Mouse (Mus musculus): ENCODE measurements around the gene Mansc1. TPM values are rescaled to one million over a fixed set of nuclear protein-coding genes. Genes with fewer than 3 reads are reported as not detected.

The Mansc1 gene
- polyA plus RNA-seq, 1 experiment from 2014 or later: 5.8 TPM

DNA sequence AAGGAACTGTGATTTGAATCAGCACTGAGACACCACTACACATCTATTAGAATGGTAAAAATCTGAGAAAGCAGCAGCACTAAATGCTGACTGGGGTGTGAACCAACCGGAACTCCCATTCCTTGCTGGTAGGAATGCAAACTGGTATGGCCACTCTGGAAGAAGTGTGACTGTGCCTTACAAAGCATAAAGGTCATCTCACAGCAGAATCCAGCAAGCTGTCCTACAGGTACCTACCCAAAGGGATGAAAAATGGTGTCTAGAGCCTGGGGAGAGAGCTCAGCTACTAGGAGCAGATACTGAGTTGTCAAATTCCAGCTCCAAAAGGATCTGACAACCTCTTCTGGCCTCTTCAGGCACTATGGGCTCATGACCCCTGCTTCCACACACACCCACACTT lies 5.7 kb downstream of the Mansc1 start:
- no peaks in the 10 kb centered on the region for H3K9me3 ChIP-seq (ENCODE audit: control insufficient read depth, low read length)
- no peak for ATAC-seq (ENCODE audit: low FRiP score, low TSS enrichment)
- H3K4me2 ChIP-seq (replicated peaks; ENCODE audit: low read depth, low read length): no peak overlapping the region
- no peak overlapping the region for H3K9ac ChIP-seq (ENCODE audit: low read depth, low read length)
- no peaks in the 10 kb centered on the region for H3K27me3 ChIP-seq (ENCODE audit: control insufficient read depth, insufficient read depth, low read length)
- no peaks in the 10 kb centered on the region for H3K36me3 ChIP-seq (ENCODE audit: control insufficient read depth, insufficient read depth, low read length)
- WGBS: 89% methylated on average over 1 of the region's 1 CpGs
- H3K4me3 ChIP-seq (ENCODE audit: low read length): no peak overlapping the region
- H3K4me1 ChIP-seq (ENCODE audit: control insufficient read depth, insufficient read depth, low read length): no peaks in the 10 kb centered on the region; the same call in 1 of the 2 replicates
- H3K27ac ChIP-seq (ENCODE audit: low read depth, low read length): no peak overlapping the region

DNA sequence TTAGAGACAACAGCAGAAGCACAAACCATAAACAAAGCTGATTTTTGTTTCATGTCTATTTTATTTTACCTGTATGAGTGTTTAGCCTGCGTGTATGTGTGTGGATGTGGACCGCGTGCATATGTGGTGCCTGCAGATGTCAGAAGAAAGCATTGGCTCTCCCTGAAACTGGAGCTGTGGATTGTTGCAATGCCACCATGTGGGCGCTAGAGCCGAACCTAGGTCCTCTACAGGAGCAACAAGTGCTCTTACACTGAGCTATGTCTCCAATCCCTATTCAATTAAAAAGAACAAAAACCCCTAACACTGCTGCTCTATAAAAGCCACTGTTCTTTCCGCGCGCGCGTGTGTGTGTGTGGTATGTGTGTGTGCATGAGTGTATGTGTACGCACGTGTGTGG lies 6.9 kb downstream of the Mansc1 start:
- Histone ChIP-seq H3K27ac (ENCODE audit: low read depth, low read length) (no peak overlapping the region), H3K9me3 (ENCODE audit: control insufficient read depth, low read length) (no peaks in the 10 kb centered on the region), H3K9ac (ENCODE audit: low read depth, low read length) (no peak overlapping the region), H3K4me1 (ENCODE audit: control insufficient read depth, insufficient read depth, low read length) (no peaks in the 10 kb centered on the region), H3K4me2 (replicated peaks; ENCODE audit: low read depth, low read length) (no peak overlapping the region), H3K27me3 (ENCODE audit: control insufficient read depth, insufficient read depth, low read length) (no peaks in the 10 kb centered on the region), H3K4me3 (ENCODE audit: low read length) (no peak overlapping the region), H3K36me3 (ENCODE audit: control insufficient read depth, insufficient read depth, low read length) (no peaks in the 10 kb centered on the region)
- 68% methylated on average over 12 of the region's 12 CpGs for WGBS
- ATAC-seq (ENCODE audit: low FRiP score, low TSS enrichment): no peak

- Histone ChIP-seq H3K27ac (ENCODE audit: low read depth, low read length) (no peak overlapping the region), H3K9me3 (ENCODE audit: control insufficient read depth, low read length) (no peaks in the 10 kb centered on the region), H3K9ac (ENCODE audit: low read depth, low read length) (no peak overlapping the region), H3K4me1 (ENCODE audit: control insufficient read depth, insufficient read depth, low read length) (no peaks in the 10 kb centered on the region), H3K4me2 (replicated peaks; ENCODE audit: low read depth, low read length) (no peak overlapping the region), H3K4me3 (ENCODE audit: low read length) (no peak overlapping the region), H3K27me3 (ENCODE audit: control insufficient read depth, insufficient read depth, low read length) (no peaks in the 10 kb centered on the region), H3K36me3 (ENCODE audit: control insufficient read depth, insufficient read depth, low read length) (no peaks in the 10 kb centered on the region)
- 72% methylated on average over 14 of the region's 14 CpGs for WGBS
- no peak for ATAC-seq (ENCODE audit: low FRiP score, low TSS enrichment)
Measured at GRCm38 (mm10) chr6:134621552-134621949, 10.7 kb downstream of the Mansc1 start.

DNA sequence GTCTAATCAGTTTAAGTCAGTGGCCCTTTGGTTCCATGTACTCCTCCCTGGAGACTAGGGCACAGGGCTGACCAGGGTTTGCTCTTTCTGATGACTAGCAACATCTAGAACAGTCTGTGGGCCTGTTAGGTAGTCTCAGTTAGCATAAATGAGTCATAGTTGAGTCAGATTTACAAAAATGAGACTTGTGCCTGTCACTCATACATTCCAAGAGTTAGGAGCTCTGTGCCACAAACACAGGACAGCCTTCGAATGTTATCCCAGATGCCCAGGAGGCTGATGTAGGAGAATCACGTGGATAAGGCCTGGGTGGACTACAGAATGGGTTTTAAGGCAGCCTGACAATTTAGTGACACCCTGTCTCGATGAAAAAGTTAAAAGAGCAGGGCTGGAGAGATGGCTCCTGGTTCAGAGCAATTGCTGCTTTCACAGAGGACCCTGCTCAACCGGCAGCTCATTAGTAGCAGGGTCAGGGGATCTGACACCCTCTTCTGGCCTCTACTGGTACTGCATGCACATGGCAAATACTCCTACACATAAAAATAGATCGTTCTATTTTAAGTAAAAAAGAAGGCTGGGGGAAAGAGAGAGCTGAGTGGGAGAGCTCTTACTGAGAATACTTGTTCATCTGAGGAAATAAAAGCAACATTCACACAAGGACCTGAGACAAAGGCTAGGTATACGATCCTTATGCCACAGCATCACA lies 11.3 kb downstream of the Mansc1 start:
- Histone ChIP-seq H3K9ac (ENCODE audit: low read depth, low read length) (no peak overlapping the region), H3K27ac (ENCODE audit: low read depth, low read length) (peak overlapping the region; percentile 9; the same call in 1 of the 2 replicates), H3K4me1 (ENCODE audit: control insufficient read depth, insufficient read depth, low read length) (no peaks in the 10 kb centered on the region), H3K9me3 (ENCODE audit: control insufficient read depth, low read length) (no peaks in the 10 kb centered on the region), H3K4me3 (ENCODE audit: low read length) (no peak overlapping the region), H3K4me2 (replicated peaks; ENCODE audit: low read depth, low read length) (no peak overlapping the region), H3K36me3 (ENCODE audit: control insufficient read depth, insufficient read depth, low read length) (no peaks in the 10 kb centered on the region), H3K27me3 (ENCODE audit: control insufficient read depth, insufficient read depth, low read length) (no peaks in the 10 kb centered on the region)
- no peak for ATAC-seq (ENCODE audit: low FRiP score, low TSS enrichment)
- WGBS: 62% methylated on average over 6 of the region's 6 CpGs

- no peaks in the 10 kb centered on the region for H3K9me3 ChIP-seq (ENCODE audit: control insufficient read depth, low read length)
- H3K4me1 ChIP-seq (ENCODE audit: control insufficient read depth, insufficient read depth, low read length): 0 out of 2 replicates have a peak, but pooled peaks cover under 1% of the 10 kb centered on the region
- no peak for ATAC-seq (ENCODE audit: low FRiP score, low TSS enrichment)
- H3K27me3 ChIP-seq (ENCODE audit: control insufficient read depth, insufficient read depth, low read length): no peaks in the 10 kb centered on the region
- no peak overlapping the region for H3K9ac ChIP-seq (ENCODE audit: low read depth, low read length)
- no peak overlapping the region for H3K4me3 ChIP-seq (ENCODE audit: low read length)
- H3K27ac ChIP-seq (ENCODE audit: low read depth, low read length): no peak overlapping the region
- no peaks in the 10 kb centered on the region for H3K36me3 ChIP-seq (ENCODE audit: control insufficient read depth, insufficient read depth, low read length)
- WGBS: 80% methylated on average over 3 of the region's 3 CpGs
- no peak overlapping the region for H3K4me2 ChIP-seq (replicated peaks; ENCODE audit: low read depth, low read length)
Measured at GRCm38 (mm10) chr6:134620129-134620528, 12.2 kb downstream of the Mansc1 start.

- Histone ChIP-seq H3K27ac (ENCODE audit: low read depth, low read length) (no peak overlapping the region), H3K4me2 (replicated peaks; ENCODE audit: low read depth, low read length) (no peak overlapping the region), H3K9me3 (ENCODE audit: control insufficient read depth, low read length) (no peaks in the 10 kb centered on the region), H3K4me1 (ENCODE audit: control insufficient read depth, insufficient read depth, low read length) (0 out of 2 replicates have a peak, but pooled peaks cover 3% of the 10 kb centered on the region), H3K27me3 (ENCODE audit: control insufficient read depth, insufficient read depth, low read length) (no peaks in the 10 kb centered on the region), H3K36me3 (ENCODE audit: control insufficient read depth, insufficient read depth, low read length) (no peaks in the 10 kb centered on the region), H3K9ac (ENCODE audit: low read depth, low read length) (no peak overlapping the region), H3K4me3 (ENCODE audit: low read length) (no peak overlapping the region)
- ATAC-seq (ENCODE audit: low FRiP score, low TSS enrichment): no peak
- WGBS: 49% methylated on average over 3 of the region's 3 CpGs
Measured at GRCm38 (mm10) chr6:134617589-134617988, 14.7 kb downstream of the Mansc1 start.

GRCm38 (mm10) chr6:134614723-134615648 lies 17.3 kb downstream of the Mansc1 start:
- Histone ChIP-seq H3K9ac (ENCODE audit: low read depth, low read length) (no peak overlapping the region), H3K27me3 (ENCODE audit: control insufficient read depth, insufficient read depth, low read length) (no peaks in the 10 kb centered on the region), H3K9me3 (ENCODE audit: control insufficient read depth, low read length) (no peaks in the 10 kb centered on the region), H3K4me1 (ENCODE audit: control insufficient read depth, insufficient read depth, low read length) (0 out of 2 replicates have a peak, but pooled peaks cover 4% of the 10 kb centered on the region), H3K36me3 (ENCODE audit: control insufficient read depth, insufficient read depth, low read length) (no peaks in the 10 kb centered on the region), H3K27ac (ENCODE audit: low read depth, low read length) (no peak overlapping the region), H3K4me2 (replicated peaks; ENCODE audit: low read depth, low read length) (peak overlapping the region; percentile 11; the same call in 1 of the 2 replicates), H3K4me3 (ENCODE audit: low read length) (no peak overlapping the region)
- peak; percentile 76 for ATAC-seq (ENCODE audit: low FRiP score, low TSS enrichment)
- 6% methylated on average over 16 of the region's 16 CpGs for WGBS

GRCm38 (mm10) chr6:134614322-134614721 lies 18.0 kb downstream of the Mansc1 start:
- no peaks in the 10 kb centered on the region for H3K36me3 ChIP-seq (ENCODE audit: control insufficient read depth, insufficient read depth, low read length)
- 0 out of 2 replicates have a peak, but pooled peaks cover 6% of the 10 kb centered on the region for H3K4me1 ChIP-seq (ENCODE audit: control insufficient read depth, insufficient read depth, low read length)
- no peak overlapping the region; the same call in 1 of the 2 replicates for H3K4me2 ChIP-seq (replicated peaks; ENCODE audit: low read depth, low read length)
- H3K27ac ChIP-seq (ENCODE audit: low read depth, low read length): no peak overlapping the region
- H3K9ac ChIP-seq (ENCODE audit: low read depth, low read length): no peak overlapping the region
- no peaks in the 10 kb centered on the region for H3K9me3 ChIP-seq (ENCODE audit: control insufficient read depth, low read length)
- WGBS: 39% methylated on average over 4 of the region's 4 CpGs
- ATAC-seq (ENCODE audit: low FRiP score, low TSS enrichment): peak; percentile 63
- H3K4me3 ChIP-seq (ENCODE audit: low read length): no peak overlapping the region
- H3K27me3 ChIP-seq (ENCODE audit: control insufficient read depth, insufficient read depth, low read length): no peaks in the 10 kb centered on the region

GRCm38 (mm10) chr6:134611896-134612295 lies 20.4 kb downstream of the Mansc1 start:
- Histone ChIP-seq H3K9me3 (ENCODE audit: control insufficient read depth, low read length) (no peaks in the 10 kb centered on the region), H3K27ac (ENCODE audit: low read depth, low read length) (no peak overlapping the region), H3K4me1 (ENCODE audit: control insufficient read depth, insufficient read depth, low read length) (peaks cover 14% of the 10 kb centered on the region; the same call in 1 of the 2 replicates), H3K4me2 (replicated peaks; ENCODE audit: low read depth, low read length) (no peak overlapping the region), H3K27me3 (ENCODE audit: control insufficient read depth, insufficient read depth, low read length) (no peaks in the 10 kb centered on the region), H3K9ac (ENCODE audit: low read depth, low read length) (no peak overlapping the region), H3K4me3 (ENCODE audit: low read length) (no peak overlapping the region), H3K36me3 (ENCODE audit: control insufficient read depth, insufficient read depth, low read length) (no peaks in the 10 kb centered on the region)
- 79% methylated on average over 13 of the region's 13 CpGs for WGBS
- ATAC-seq (ENCODE audit: low FRiP score, low TSS enrichment): no peak

Measured in kidney, embryonic 14.5 days (tissue).